Mouse (Mus musculus): ENCODE data around the gene Nexn. TPM values are rescaled to one million over a fixed set of nuclear protein-coding genes. Genes with fewer than 3 reads are reported as not detected.

The Nexn gene
- total RNA-seq, 2 experiments from 2014 or later: 362 to 386 TPM

DNA sequence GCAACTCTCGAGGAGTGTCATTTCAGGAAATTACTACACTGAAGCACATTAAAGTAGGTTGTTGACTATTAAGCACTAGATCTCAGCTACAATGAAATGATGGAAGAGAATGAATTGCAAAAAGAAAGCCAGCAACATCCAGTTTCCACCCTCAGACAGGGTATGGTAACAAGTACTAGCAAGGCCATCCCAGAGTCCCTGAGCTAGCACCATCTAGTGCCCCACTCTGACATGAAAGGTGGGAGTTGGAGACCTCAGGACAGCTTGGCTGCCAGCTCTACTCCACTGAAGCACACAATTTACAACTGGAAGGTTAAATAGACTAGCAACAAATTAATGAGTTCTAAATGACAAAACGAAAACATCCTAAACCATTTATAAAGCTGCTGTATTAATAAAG, 11.8 kb upstream of the Nexn start:
- no peak for DNase-seq

DNA sequence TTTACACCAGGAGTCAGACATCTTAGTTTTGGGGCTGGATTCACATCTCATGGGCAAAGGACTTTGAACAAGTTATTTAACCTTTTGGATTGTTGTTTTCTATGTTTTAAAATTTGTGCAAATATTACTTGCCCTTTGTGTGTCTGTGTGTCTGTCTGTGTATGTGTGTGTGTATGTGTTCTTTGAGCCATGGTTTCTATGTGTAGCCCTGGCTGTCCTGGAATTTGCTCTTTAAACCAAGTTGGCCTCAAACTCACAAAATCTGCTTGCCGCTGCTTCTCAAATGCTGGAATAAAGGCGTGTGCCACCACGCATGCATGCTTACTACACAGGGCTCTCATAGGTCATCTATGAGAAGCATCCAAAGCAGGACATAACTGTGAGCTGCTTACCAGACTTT, 10.8 kb upstream of the Nexn start:
- DNase-seq: no peak

GRCm38 (mm10) chr3:152275008-152275407, 8.9 kb upstream of the Nexn start:
- no peak for DNase-seq

- no peak for DNase-seq
Measured at GRCm38 (mm10) chr3:152272974-152273685, 7.0 kb upstream of the Nexn start.

DNA sequence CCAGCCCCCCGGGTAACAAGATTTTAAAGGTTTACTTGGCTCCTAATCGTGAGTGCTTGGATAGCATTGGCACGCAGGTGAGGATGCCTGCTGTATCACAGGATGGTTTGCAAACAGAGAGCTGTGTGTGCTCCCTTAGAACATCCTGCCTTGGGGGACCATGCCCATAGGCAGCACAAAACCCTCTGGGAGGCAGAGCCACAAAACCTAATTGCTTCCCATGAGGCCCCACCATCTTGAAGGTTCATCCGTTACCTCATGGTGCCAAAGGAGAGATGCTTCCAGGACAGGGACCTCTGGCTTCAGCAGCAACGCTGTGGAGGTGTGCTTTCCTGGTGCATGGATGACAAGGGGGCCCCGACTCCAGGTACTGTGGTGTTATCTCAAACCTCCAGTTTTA, 5.7 kb upstream of the Nexn start:
- DNase-seq: no peak

DNA sequence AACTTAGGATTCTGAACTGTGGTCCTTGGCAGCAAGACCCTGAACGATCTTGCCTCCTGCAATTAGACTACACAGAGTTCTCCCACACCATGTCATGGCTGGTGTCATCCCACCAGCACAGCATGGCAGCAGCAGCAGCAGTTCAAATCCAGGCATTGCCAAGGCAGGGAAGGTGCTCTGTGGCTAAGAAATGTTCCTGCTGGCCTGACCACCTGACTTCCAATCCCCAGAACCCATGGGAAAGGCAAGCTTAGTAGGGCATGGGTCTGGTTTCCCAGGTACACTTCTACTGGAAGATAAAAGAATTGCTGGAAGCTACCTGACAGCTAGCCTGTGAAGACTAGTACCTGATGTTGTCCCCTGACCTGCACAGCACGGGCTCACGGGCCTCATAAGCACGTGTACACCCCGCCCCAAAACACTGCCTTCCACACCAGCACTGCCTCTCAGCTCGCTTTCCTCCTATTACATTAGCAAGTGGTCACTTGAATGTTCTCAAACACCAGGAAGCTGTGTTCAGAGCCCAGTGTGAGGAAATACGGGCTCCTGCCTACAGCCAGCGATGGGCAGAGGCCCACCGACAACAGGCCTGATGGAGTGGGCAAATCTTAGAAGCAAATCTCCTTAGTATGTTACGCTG, 5.0 kb upstream of the Nexn start:
- DNase-seq: no peak

DNA sequence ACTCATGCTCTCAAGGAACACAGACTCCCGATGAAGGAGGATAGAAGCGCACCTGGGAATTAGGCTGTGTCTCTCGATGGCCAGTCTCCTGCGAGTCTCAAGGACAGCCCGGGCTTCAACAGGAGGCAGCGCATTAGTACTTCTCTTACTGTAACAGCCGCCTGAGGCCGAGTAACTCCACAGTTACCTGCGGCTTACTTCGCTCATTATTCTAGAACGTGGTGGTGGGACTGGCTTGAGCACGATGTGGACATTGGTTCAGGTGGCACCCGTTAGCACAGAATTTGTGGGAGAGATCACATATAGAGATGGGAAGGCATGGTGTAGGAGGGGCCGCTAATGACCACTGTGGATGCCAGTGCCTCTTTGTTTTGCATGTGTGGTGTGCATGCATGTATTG, 1.9 kb upstream of the Nexn start:
- no peak for DNase-seq

DNA sequence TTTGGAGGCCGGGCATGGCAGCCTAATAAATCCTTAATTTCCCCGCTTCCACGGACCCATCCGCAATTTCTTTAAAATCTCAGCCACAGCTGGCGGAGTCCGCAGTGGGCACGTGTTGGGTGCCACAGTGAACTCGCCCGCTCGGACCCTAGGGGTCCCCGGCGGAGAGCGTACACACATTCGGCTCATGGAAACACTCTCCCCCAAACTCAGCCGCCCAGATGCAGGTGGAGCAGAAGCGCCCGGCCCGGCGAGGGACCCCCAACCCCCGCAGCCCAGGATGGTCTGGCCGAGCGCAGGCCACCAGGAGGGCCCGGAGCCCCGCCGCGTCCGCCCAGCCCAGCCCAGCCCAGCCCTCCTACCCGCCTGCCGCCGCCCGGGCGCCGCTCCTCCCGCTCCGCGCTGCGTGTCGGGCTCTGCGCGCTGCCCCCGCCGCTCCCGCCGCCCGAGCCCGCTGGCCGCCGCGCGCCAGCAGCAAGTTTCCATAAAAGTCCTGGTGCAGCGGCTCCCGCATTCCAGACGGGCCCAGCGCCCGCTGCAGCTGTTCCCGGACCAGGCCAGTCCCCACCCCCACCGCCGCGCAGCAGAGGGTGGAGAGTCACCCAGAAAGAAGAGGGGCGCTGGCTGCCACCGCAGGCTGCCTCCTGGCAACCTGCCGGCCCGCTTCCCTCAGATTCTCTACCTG, 657 bp downstream of the Nexn start:
- peak; percentile 92 for DNase-seq

DNA sequence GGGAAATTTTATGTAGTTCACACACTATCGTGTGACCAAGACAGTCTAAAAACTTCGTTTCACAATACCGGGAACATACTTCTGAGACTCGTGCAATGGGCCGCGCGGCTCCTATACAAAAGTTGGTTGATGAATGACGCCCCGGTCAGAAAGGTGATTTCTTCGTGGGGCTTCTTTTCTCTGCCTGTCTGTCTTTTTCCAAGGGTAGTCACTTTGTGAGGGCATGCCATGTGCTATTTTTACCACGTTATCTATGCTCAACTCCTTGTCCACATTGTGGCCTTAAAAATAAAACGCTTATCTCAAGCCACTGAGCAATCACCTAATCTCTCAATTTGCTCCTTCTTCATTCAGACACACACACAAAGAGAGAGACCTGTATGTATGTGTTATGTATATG, 1.3 kb downstream of the Nexn start:
- no peak for DNase-seq

DNA sequence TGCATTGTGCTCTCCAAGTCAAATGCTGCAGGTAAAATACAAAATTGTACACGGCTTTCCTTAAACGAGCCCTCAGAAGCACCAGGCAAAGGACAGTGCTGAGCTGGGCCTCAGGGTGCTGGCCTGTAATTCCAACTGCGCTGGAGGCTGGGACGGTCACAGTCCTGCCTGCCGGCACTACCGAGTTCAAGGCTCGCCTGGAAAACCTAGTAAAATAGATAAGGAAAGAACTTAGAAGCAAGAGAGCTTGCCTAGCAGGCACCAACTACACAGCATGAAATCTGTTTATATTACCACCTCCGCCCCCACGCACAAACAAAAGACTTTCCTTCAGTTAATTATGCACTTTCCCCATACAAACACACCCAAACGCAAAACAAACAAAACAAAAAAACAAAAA, 1.8 kb downstream of the Nexn start:
- DNase-seq: no peak

DNA sequence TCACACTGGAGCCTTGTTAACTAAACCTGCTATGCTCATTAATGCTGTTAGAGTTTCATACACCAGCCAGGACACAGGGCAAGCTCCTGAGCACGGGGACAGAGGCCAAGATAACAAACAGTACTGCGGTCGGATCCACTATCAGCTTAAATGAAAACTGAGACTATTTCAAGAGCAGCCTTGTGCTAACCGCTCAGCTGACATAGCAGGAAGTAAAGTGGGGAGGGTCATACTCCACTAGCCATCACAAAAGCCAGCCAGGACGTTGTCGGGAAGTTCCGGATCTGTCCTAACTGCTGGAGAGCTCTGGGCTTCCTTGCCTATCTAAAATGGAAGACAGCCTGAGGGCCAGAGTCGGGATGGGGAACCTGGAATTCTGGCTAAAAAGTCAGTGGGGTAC, 4.2 kb downstream of the Nexn start:
- no peak for DNase-seq

- DNase-seq: no peak
Measured at GRCm38 (mm10) chr3:152261436-152261835, 4.7 kb downstream of the Nexn start.

GRCm38 (mm10) chr3:152260362-152260761, 5.8 kb downstream of the Nexn start:
- no peak for DNase-seq

- peak; percentile 76 for DNase-seq
Measured at GRCm38 (mm10) chr3:152259409-152259808, 6.7 kb downstream of the Nexn start.

GRCm38 (mm10) chr3:152257528-152257927, 8.6 kb downstream of the Nexn start:
- no peak for DNase-seq

DNA sequence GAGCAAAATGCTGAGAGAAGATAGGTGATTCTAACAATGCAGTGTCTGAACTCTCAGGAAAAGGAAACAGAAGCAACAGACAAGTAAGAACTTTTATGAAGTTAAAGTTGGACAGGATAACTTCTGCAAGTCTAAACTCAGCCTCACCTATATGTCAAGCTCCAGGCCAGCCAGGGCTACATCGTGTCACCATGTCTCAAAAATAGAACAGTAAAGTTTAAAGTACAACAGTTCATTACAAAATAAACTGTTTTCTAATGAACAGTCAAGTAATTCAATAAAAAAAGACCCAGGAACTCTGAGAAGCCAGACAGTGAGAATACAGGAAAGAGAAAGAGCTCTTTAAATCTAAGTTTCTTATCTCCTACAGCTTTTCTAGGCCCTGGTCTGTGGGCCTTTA, 15.7 kb downstream of the Nexn start:
- no peak for DNase-seq

DNA sequence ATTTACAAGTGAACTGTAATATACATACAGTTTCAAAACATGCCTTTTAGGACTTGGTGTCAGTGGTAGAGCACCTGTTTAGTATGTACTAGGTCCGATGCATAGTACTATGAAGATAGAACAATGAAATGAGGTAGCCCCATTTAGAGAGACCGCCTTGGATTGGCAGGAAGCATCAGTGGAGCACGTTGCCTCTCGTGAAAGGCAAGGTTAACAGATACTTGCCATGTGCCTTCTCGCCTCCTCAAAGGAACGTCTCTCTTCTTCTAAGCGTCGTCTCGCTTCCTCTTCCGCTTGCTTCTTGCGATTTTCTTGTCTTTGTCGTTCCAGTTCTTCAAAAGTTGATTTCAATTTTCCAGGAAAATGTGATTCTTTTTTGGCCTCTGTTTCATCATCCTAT, 18.4 kb downstream of the Nexn start:
- no peak for DNase-seq

- no peak for DNase-seq
Measured at GRCm38 (mm10) chr3:152245273-152245910, 20.8 kb downstream of the Nexn start.

DNA sequence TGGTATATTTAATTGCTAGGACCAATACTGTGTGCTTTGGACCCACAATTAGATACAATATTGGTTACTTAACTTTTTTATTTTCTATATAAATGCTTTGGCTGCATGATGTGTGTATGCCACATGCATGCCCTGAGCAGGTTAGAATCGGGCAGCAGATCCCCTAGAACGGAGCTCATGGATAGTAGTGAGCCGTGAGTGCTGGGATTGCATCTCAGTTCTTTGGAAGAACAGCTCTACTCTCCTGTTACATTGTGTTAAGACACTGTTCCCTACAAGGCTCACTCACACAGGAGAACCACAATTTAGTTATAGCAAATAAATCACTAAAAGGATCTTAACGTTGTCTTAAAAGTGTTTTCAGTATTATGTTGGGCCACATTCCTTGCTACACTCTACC, 22.8 kb downstream of the Nexn start:
- DNase-seq: no peak

GRCm38 (mm10) chr3:152241098-152241497, 25.1 kb downstream of the Nexn start:
- DNase-seq: no peak

- DNase-seq: no peak
Measured at GRCm38 (mm10) chr3:152239592-152239991, 26.6 kb downstream of the Nexn start.

DNA sequence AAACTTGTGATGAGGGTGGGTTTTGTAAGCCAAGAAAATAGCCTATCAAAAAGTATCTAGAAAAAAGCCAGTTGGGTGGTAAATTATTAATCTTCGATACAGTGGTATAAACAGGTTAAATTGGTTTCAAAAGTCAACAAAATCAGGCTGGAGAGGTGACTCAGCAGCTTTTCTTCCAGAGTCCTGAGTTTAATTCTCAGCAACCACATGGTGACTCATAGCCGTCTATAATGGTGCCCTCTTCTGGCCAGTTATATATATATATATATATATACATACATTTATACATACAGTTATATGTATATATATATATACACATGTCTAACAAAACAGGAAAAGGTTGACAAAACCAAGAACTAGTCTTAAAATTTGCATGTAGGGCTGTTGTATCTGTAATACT, 27.3 kb downstream of the Nexn start:
- DNase-seq: no peak

DNA sequence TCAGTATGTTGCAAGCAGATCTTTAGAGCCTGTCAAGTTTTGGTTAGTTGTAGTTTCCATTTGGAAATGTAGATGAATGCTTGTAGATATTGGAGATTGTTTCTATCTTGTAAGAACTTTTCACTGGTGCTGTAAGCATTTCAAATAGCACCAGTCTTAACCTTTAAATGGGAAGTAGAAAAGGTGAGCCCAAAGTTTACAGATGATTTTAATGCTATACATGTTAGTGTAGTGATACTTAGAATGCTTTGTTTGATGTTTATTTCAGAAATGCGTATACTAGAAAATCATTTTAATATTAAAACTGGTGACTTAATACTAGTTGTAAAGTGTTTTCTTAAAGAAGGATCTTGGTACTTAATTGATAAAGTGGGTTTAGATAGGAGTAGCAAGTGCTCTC, 30.3 kb downstream of the Nexn start:
- no peak for DNase-seq

All from gastrocnemius, postnatal 10 days (tissue).